Mouse (Mus musculus): ENCODE measurements at regions not wholly inside any gene's neighbourhood (a gene's known extent, or its start where the extent isn't known, plus 50 kb on each side); places are given as distances from the start of the nearest gene placed in this dataset.

GRCm38 (mm10) chr8:12499658-12500057 lies 73.2 kb upstream of the Spaca7 start:
- peaks cover 79% of the 10 kb centered on the region for H3K27me3 ChIP-seq (ENCODE audit: control insufficient read depth, insufficient read depth, low read length)
- no peak overlapping the region for H3K4me2 ChIP-seq
- 7% methylated on average over 5 of the region's 5 CpGs for WGBS (ENCODE audit: insufficient replicate concordance)
- no peaks in the 10 kb centered on the region for H3K9me3 ChIP-seq (replicated peaks; ENCODE audit: control insufficient read depth, low read length)
- no peak overlapping the region for H3K27ac ChIP-seq (ENCODE audit: low read depth, low read length)
- ATAC-seq (replicated peaks; ENCODE audit: insufficient number of reproducible peaks, low FRiP score, low TSS enrichment): no peak; the same call in 1 of the 2 replicates
- H3K4me1 ChIP-seq (ENCODE audit: control insufficient read depth, insufficient read depth, low read length): peaks cover 4% of the 10 kb centered on the region; the same call in 1 of the 2 replicates
- no peak overlapping the region for H3K4me3 ChIP-seq (ENCODE audit: low read depth, low read length)
- H3K9ac ChIP-seq (ENCODE audit: low read depth, low read length): no peak overlapping the region
- no peaks in the 10 kb centered on the region for H3K36me3 ChIP-seq (ENCODE audit: control insufficient read depth, insufficient read depth, low read length)

GRCm38 (mm10) chr8:12500291-12500690 lies 72.5 kb upstream of the Spaca7 start:
- WGBS (ENCODE audit: insufficient replicate concordance): 57% methylated on average over 3 of the region's 3 CpGs
- Histone ChIP-seq H3K4me1 (ENCODE audit: control insufficient read depth, insufficient read depth, low read length) (peaks cover 4% of the 10 kb centered on the region; the same call in 1 of the 2 replicates), H3K4me2 (no peak overlapping the region), H3K4me3 (ENCODE audit: low read depth, low read length) (no peak overlapping the region), H3K36me3 (ENCODE audit: control insufficient read depth, insufficient read depth, low read length) (no peaks in the 10 kb centered on the region), H3K27ac (ENCODE audit: low read depth, low read length) (no peak overlapping the region), H3K9me3 (replicated peaks; ENCODE audit: control insufficient read depth, low read length) (no peaks in the 10 kb centered on the region), H3K27me3 (ENCODE audit: control insufficient read depth, insufficient read depth, low read length) (peaks cover 83% of the 10 kb centered on the region), H3K9ac (ENCODE audit: low read depth, low read length) (no peak overlapping the region)
- no peak for ATAC-seq (replicated peaks; ENCODE audit: insufficient number of reproducible peaks, low FRiP score, low TSS enrichment)

GRCm38 (mm10) chr8:12501824-12502223 lies 71.0 kb upstream of the Spaca7 start:
- 7% methylated on average over 11 of the region's 11 CpGs for WGBS (ENCODE audit: insufficient replicate concordance)
- H3K4me2 ChIP-seq: peak overlapping the region; percentile 62; the same call in 1 of the 2 replicates
- peak overlapping the region; percentile 33; the same call in 1 of the 2 replicates for H3K4me3 ChIP-seq (ENCODE audit: low read depth, low read length)
- H3K4me1 ChIP-seq (ENCODE audit: control insufficient read depth, insufficient read depth, low read length): peaks cover 4% of the 10 kb centered on the region; the same call in 1 of the 2 replicates
- H3K9ac ChIP-seq (ENCODE audit: low read depth, low read length): no peak overlapping the region
- H3K36me3 ChIP-seq (ENCODE audit: control insufficient read depth, insufficient read depth, low read length): no peaks in the 10 kb centered on the region
- H3K27ac ChIP-seq (ENCODE audit: low read depth, low read length): no peak overlapping the region
- ATAC-seq (replicated peaks; ENCODE audit: insufficient number of reproducible peaks, low FRiP score, low TSS enrichment): no peak
- H3K9me3 ChIP-seq (replicated peaks; ENCODE audit: control insufficient read depth, low read length): no peaks in the 10 kb centered on the region
- H3K27me3 ChIP-seq (ENCODE audit: control insufficient read depth, insufficient read depth, low read length): peaks cover 83% of the 10 kb centered on the region

GRCm38 (mm10) chr8:12502321-12502775 lies 70.5 kb upstream of the Spaca7 start:
- 0 out of 2 replicates have a peak, but pooled peaks have one; percentile 22 for ATAC-seq (replicated peaks; ENCODE audit: insufficient number of reproducible peaks, low FRiP score, low TSS enrichment)
- H3K27me3 ChIP-seq (ENCODE audit: control insufficient read depth, insufficient read depth, low read length): peaks cover 82% of the 10 kb centered on the region
- no peaks in the 10 kb centered on the region for H3K9me3 ChIP-seq (replicated peaks; ENCODE audit: control insufficient read depth, low read length)
- WGBS (ENCODE audit: insufficient replicate concordance): under 1% methylated on average over 22 of the region's 22 CpGs
- H3K36me3 ChIP-seq (ENCODE audit: control insufficient read depth, insufficient read depth, low read length): no peaks in the 10 kb centered on the region
- H3K4me3 ChIP-seq (ENCODE audit: low read depth, low read length): peak overlapping the region; percentile 33
- H3K4me2 ChIP-seq: peak overlapping the region; percentile 62
- peaks cover 4% of the 10 kb centered on the region; the same call in 1 of the 2 replicates for H3K4me1 ChIP-seq (ENCODE audit: control insufficient read depth, insufficient read depth, low read length)
- H3K9ac ChIP-seq (ENCODE audit: low read depth, low read length): no peak overlapping the region
- no peak overlapping the region for H3K27ac ChIP-seq (ENCODE audit: low read depth, low read length)

- Histone ChIP-seq H3K4me3 (ENCODE audit: low read depth, low read length) (peak overlapping the region; percentile 33), H3K27ac (ENCODE audit: low read depth, low read length) (no peak overlapping the region), H3K27me3 (ENCODE audit: control insufficient read depth, insufficient read depth, low read length) (peaks cover 77% of the 10 kb centered on the region), H3K4me1 (ENCODE audit: control insufficient read depth, insufficient read depth, low read length) (peaks cover 4% of the 10 kb centered on the region; the same call in 1 of the 2 replicates), H3K4me2 (peak overlapping the region; percentile 62), H3K9ac (ENCODE audit: low read depth, low read length) (no peak overlapping the region), H3K9me3 (replicated peaks; ENCODE audit: control insufficient read depth, low read length) (no peaks in the 10 kb centered on the region), H3K36me3 (ENCODE audit: control insufficient read depth, insufficient read depth, low read length) (no peaks in the 10 kb centered on the region)
- WGBS (ENCODE audit: insufficient replicate concordance): 6% methylated on average over 6 of the region's 6 CpGs
- no peak for ATAC-seq (replicated peaks; ENCODE audit: insufficient number of reproducible peaks, low FRiP score, low TSS enrichment)
These were observed 70.0 kb upstream of the Spaca7 start for GRCm38 (mm10) chr8:12502856-12503255.

GRCm38 (mm10) chr8:12503344-12503743 lies 69.5 kb upstream of the Spaca7 start:
- Histone ChIP-seq H3K27ac (ENCODE audit: low read depth, low read length) (no peak overlapping the region), H3K36me3 (ENCODE audit: control insufficient read depth, insufficient read depth, low read length) (no peaks in the 10 kb centered on the region), H3K4me3 (ENCODE audit: low read depth, low read length) (no peak overlapping the region), H3K9me3 (replicated peaks; ENCODE audit: control insufficient read depth, low read length) (no peaks in the 10 kb centered on the region), H3K4me1 (ENCODE audit: control insufficient read depth, insufficient read depth, low read length) (peaks cover 4% of the 10 kb centered on the region; the same call in 1 of the 2 replicates), H3K4me2 (no peak overlapping the region), H3K9ac (ENCODE audit: low read depth, low read length) (no peak overlapping the region), H3K27me3 (ENCODE audit: control insufficient read depth, insufficient read depth, low read length) (peaks cover 76% of the 10 kb centered on the region)
- ATAC-seq (replicated peaks; ENCODE audit: insufficient number of reproducible peaks, low FRiP score, low TSS enrichment): no peak
- 5% methylated on average over 14 of the region's 14 CpGs for WGBS (ENCODE audit: insufficient replicate concordance)

GRCm38 (mm10) chr8:12504240-12504639 lies 68.6 kb upstream of the Spaca7 start:
- no peaks in the 10 kb centered on the region for H3K9me3 ChIP-seq (replicated peaks; ENCODE audit: control insufficient read depth, low read length)
- H3K36me3 ChIP-seq (ENCODE audit: control insufficient read depth, insufficient read depth, low read length): no peaks in the 10 kb centered on the region
- H3K27ac ChIP-seq (ENCODE audit: low read depth, low read length): no peak overlapping the region
- 6% methylated on average over 11 of the region's 11 CpGs for WGBS (ENCODE audit: insufficient replicate concordance)
- ATAC-seq (replicated peaks; ENCODE audit: insufficient number of reproducible peaks, low FRiP score, low TSS enrichment): no peak
- no peak overlapping the region for H3K4me3 ChIP-seq (ENCODE audit: low read depth, low read length)
- peaks cover 4% of the 10 kb centered on the region; the same call in 1 of the 2 replicates for H3K4me1 ChIP-seq (ENCODE audit: control insufficient read depth, insufficient read depth, low read length)
- H3K27me3 ChIP-seq (ENCODE audit: control insufficient read depth, insufficient read depth, low read length): peaks cover 80% of the 10 kb centered on the region
- no peak overlapping the region for H3K4me2 ChIP-seq
- H3K9ac ChIP-seq (ENCODE audit: low read depth, low read length): no peak overlapping the region

- H3K4me2 ChIP-seq: no peak overlapping the region
- WGBS (ENCODE audit: insufficient replicate concordance): 17% methylated on average over 3 of the region's 3 CpGs
- peaks cover 78% of the 10 kb centered on the region for H3K27me3 ChIP-seq (ENCODE audit: control insufficient read depth, insufficient read depth, low read length)
- H3K4me1 ChIP-seq (ENCODE audit: control insufficient read depth, insufficient read depth, low read length): peaks cover 4% of the 10 kb centered on the region; the same call in 1 of the 2 replicates
- H3K27ac ChIP-seq (ENCODE audit: low read depth, low read length): no peak overlapping the region
- H3K9ac ChIP-seq (ENCODE audit: low read depth, low read length): no peak overlapping the region
- no peaks in the 10 kb centered on the region for H3K36me3 ChIP-seq (ENCODE audit: control insufficient read depth, insufficient read depth, low read length)
- H3K4me3 ChIP-seq (ENCODE audit: low read depth, low read length): no peak overlapping the region
- no peak for ATAC-seq (replicated peaks; ENCODE audit: insufficient number of reproducible peaks, low FRiP score, low TSS enrichment)
- no peaks in the 10 kb centered on the region for H3K9me3 ChIP-seq (replicated peaks; ENCODE audit: control insufficient read depth, low read length)
These were observed 68.1 kb upstream of the Spaca7 start for GRCm38 (mm10) chr8:12504777-12505176.

GRCm38 (mm10) chr8:12510233-12510632 lies 62.6 kb upstream of the Spaca7 start:
- Histone ChIP-seq H3K4me3 (ENCODE audit: low read depth, low read length) (no peak overlapping the region), H3K27me3 (ENCODE audit: control insufficient read depth, insufficient read depth, low read length) (peaks cover 27% of the 10 kb centered on the region), H3K4me2 (no peak overlapping the region), H3K36me3 (ENCODE audit: control insufficient read depth, insufficient read depth, low read length) (no peaks in the 10 kb centered on the region), H3K4me1 (ENCODE audit: control insufficient read depth, insufficient read depth, low read length) (no peaks in the 10 kb centered on the region), H3K9ac (ENCODE audit: low read depth, low read length) (no peak overlapping the region), H3K9me3 (replicated peaks; ENCODE audit: control insufficient read depth, low read length) (no peaks in the 10 kb centered on the region), H3K27ac (ENCODE audit: low read depth, low read length) (no peak overlapping the region)
- no peak for ATAC-seq (replicated peaks; ENCODE audit: insufficient number of reproducible peaks, low FRiP score, low TSS enrichment)
- 78% methylated on average over 2 of the region's 2 CpGs for WGBS (ENCODE audit: insufficient replicate concordance)

Data from heart, embryonic 11.5 days (tissue).